Mouse (Mus musculus) heart, embryonic 16.5 days (tissue): Measurements from ENCODE around the gene Cand1. TPM values are rescaled to one million over a fixed set of nuclear protein-coding genes. Genes with fewer than 3 reads are reported as not detected.
A peak's percentile ranks its signal among the peaks of the same experiment; 100 is the strongest.

Source experiments
- ATAC-seq: fragments of 200-750 bp; cut with Nextera tagmentation; replicated peaks from 2 replicates; pipeline ENCODE4 v1.8.0; 2017; ENCODE audit warnings: moderate number of reproducible peaks; ENCODE audit not compliant: insufficient read depth, low FRiP score; ENCODE audit errors: extremely low read depth
- H3K27ac ChIP-seq: fragments of 300-500 bp; sonication (generic); 2 replicates; pipeline ENCODE4 v1.5.1; 2014; ENCODE audit warnings: mild to moderate bottlenecking, low read length, control low read depth, moderate library complexity
- H3K27me3 ChIP-seq: fragments of 300-500 bp; sonication (generic); 2 replicates; pipeline ENCODE4 v1.6.1; 2014; ENCODE audit warnings: low read length, mixed read lengths; ENCODE audit not compliant: control insufficient read depth, insufficient read depth
- H3K36me3 ChIP-seq: fragments of 300-500 bp; sonication (generic); 2 replicates; pipeline ENCODE4 v1.6.1; 2014; ENCODE audit not compliant: control insufficient read depth, insufficient read depth
- H3K4me1 ChIP-seq: fragments of 300-500 bp; sonication (generic); 2 replicates; pipeline ENCODE4 v1.6.1; 2014; ENCODE audit warnings: low read length, mixed read lengths; ENCODE audit not compliant: control insufficient read depth, insufficient read depth
- H3K4me2 ChIP-seq: fragments of 300-500 bp; sonication (generic); 2 replicates; pipeline ENCODE4 v1.6.1; 2014; ENCODE audit warnings: low read depth, mild to moderate bottlenecking, control low read depth, low read length
- H3K4me3 ChIP-seq: fragments of 300-500 bp; sonication (generic); 2 replicates; pipeline ENCODE4 v1.5.1; 2014; ENCODE audit warnings: mild to moderate bottlenecking, control low read depth, low read length
- H3K9ac ChIP-seq: fragments of 300-500 bp; sonication (generic); 2 replicates; pipeline ENCODE4 v1.6.1; 2014; ENCODE audit warnings: low read length, control low read depth
- H3K9me3 ChIP-seq: fragments of 300-500 bp; sonication (generic); replicated peaks from 2 replicates; pipeline ENCODE4 v1.6.1; 2016; ENCODE audit warnings: low read length; ENCODE audit not compliant: control insufficient read depth
- WGBS: fragments of 180-500 bp; shearing (Covaris S2); extraction: QIAGEN DNeasy Blood & Tissue Kit; methylation state at CpG from one replicate; pipeline ENCODE4 v1.1.7; 2014; 5-methylcytosine and 5-hydroxymethylcytosine counted together
- polyA plus RNA-seq: library from polyadenylated mRNA; unstranded; fragments of >200 nt; fragmentation: Nextera tagmentation; extraction: Ambion mirVana; gene quantifications from 2 replicates; pipeline ENCODE4 v1.2.1, GENCODE M21; 2015

Gene Cand1
- polyA plus RNA-seq, 1 experiment from 2014 or later: 37.6 TPM

DNA sequence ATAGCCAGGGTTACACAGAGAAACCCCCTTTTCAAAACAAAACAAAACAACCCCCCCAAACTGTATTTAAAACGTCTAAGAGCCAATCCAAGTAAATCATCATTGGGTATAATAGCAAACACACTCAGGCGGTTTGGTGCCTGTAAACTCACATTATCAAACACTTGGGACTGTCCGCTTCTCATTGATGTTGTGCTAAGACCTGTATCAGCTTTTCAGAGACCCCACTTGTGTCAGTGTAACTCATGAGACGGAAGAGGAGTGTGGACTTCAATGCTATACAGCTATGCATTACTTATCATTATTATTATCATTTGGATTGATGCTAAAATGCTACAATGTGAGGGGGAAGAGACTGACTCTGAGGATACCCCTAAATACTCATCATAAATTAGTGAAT is 18.0 kb upstream of the Cand1 start:
- H3K36me3 ChIP-seq: no peaks in the 10 kb centered on the region
- no peak overlapping the region for H3K4me3 ChIP-seq
- ATAC-seq: no peak
- no peaks in the 10 kb centered on the region; the same call in 1 of the 2 replicates for H3K9me3 ChIP-seq
- WGBS: 65% methylated on average over 4 of the region's 4 CpGs
- H3K4me1 ChIP-seq: no peaks in the 10 kb centered on the region
- H3K4me2 ChIP-seq: no peak overlapping the region
- H3K9ac ChIP-seq: no peak overlapping the region
- no peak overlapping the region for H3K27ac ChIP-seq
- no peaks in the 10 kb centered on the region for H3K27me3 ChIP-seq

DNA sequence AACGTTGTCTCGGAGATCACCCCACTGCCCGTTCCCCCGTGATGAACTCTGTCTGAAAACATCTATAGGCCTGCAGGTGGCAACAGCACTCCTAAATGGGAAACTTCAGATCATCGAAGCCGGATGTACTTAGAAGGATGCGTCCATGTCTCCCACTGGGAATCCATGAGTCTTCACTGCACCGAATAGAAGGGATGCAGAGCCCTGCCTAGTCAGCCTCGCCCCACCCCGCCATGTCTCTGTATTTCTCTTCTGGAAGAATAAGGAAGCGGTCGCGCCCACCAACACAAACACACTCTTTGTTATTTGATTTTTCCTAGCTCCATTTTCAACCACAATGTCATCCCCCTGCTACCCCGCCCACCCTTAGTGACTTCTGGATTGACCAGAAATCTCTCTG is 4.3 kb upstream of the Cand1 start:
- no peak overlapping the region for H3K9ac ChIP-seq
- H3K4me2 ChIP-seq: no peak overlapping the region
- H3K27ac ChIP-seq: no peak overlapping the region
- H3K4me3 ChIP-seq: no peak overlapping the region
- H3K27me3 ChIP-seq: no peaks in the 10 kb centered on the region
- H3K4me1 ChIP-seq: peaks cover 5% of the 10 kb centered on the region
- ATAC-seq: no peak
- no peaks in the 10 kb centered on the region for H3K9me3 ChIP-seq
- no peaks in the 10 kb centered on the region for H3K36me3 ChIP-seq
- WGBS: 85% methylated on average over 14 of the region's 14 CpGs

DNA sequence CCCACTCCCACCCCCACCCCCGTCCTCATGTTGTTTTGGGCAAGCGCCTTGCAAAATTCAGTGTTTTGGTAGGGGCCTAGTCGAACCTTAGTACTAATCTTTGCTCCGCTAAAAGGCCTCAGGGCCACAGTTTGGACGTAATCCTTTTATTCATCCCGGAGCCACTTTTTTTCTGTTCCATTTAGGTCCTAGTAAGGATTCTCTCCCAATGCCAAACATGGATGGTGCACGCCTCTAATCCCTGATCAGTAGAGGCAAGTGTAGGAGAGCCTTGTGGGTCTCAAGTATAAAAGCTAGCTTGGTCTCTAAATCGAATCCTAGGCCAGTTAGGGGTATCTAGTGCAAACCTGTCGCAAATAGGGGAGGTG is 851 bp upstream of the Cand1 start:
- 3% methylated on average over 9 of the region's 9 CpGs for WGBS
- peaks cover 19% of the 10 kb centered on the region for H3K4me1 ChIP-seq
- H3K9me3 ChIP-seq: no peaks in the 10 kb centered on the region
- ATAC-seq: no peak
- peaks cover 3% of the 10 kb centered on the region; the same call in 1 of the 2 replicates for H3K36me3 ChIP-seq
- peak overlapping the region; percentile 74 for H3K4me2 ChIP-seq
- H3K27ac ChIP-seq: peak overlapping the region; percentile 92
- peak overlapping the region; percentile 80 for H3K9ac ChIP-seq
- H3K4me3 ChIP-seq: peak overlapping the region; percentile 71
- no peaks in the 10 kb centered on the region for H3K27me3 ChIP-seq

DNA sequence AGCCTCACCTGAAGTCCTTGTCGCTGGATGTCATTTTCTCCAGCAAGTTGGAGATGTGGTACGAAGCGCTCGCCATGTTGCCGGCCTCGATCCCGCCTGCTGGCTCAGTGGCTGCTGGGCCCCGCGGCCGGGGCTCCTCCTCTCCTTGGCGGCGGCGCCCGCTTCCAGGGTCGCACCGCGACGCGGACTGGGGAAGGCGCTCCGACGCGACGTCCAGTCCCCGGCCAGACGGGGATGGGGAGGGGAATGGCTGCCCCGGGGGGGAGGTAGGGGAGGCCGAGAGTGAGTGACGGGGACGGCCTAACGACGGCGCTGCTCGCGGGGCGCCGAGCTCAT is 254 bp downstream of the Cand1 start:
- peak overlapping the region; percentile 71 for H3K4me3 ChIP-seq
- H3K4me2 ChIP-seq: peak overlapping the region; percentile 90
- peaks cover 8% of the 10 kb centered on the region for H3K36me3 ChIP-seq
- H3K4me1 ChIP-seq: peaks cover 19% of the 10 kb centered on the region
- H3K27ac ChIP-seq: peak overlapping the region; percentile 99
- no peaks in the 10 kb centered on the region for H3K27me3 ChIP-seq
- peak overlapping the region; percentile 88 for H3K9ac ChIP-seq
- ATAC-seq: peak; percentile 56
- 0% methylated on average over 36 of the region's 37 CpGs for WGBS
- H3K9me3 ChIP-seq: no peaks in the 10 kb centered on the region

DNA sequence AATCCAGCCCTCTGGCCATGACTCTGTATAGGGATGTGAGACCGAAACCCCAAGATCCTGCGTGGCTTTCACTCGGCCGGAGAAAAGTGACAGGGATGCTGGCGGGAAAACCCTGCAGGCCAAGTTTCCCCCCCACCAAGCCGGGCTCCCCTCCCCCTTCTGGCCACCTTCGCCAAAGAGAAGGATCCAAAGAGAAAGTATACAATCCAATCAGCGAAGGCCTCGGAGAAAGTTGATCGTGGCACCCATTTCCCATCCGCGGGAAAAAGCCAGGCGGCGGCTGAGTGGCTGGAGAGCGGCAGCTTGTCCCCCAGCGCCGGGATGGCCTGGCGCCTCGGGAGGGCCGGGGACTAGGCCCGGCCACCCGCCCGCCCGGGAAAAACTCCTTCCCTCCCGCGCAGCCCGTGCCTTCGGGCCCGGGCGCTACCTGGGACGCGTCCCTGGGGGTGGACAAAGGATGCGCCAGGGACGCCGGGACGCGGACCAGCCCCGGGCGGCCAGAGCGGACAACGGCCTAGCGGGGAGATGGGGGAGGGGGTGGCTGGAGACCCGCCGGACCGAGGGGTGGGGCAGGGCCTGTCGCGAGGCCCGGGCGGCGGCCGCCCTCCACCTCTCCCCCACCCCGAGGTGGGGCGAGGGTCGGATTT is 747 bp downstream of the Cand1 start:
- no peaks in the 10 kb centered on the region for H3K27me3 ChIP-seq
- peak overlapping the region; percentile 90 for H3K4me2 ChIP-seq
- H3K9ac ChIP-seq: peak overlapping the region; percentile 88
- peaks cover 8% of the 10 kb centered on the region for H3K36me3 ChIP-seq
- peaks cover 19% of the 10 kb centered on the region for H3K4me1 ChIP-seq
- ATAC-seq: peak; percentile 15
- H3K4me3 ChIP-seq: peak overlapping the region; percentile 71
- no peaks in the 10 kb centered on the region for H3K9me3 ChIP-seq
- peak overlapping the region; percentile 99 for H3K27ac ChIP-seq
- under 1% methylated on average over 46 of the region's 54 CpGs for WGBS

DNA sequence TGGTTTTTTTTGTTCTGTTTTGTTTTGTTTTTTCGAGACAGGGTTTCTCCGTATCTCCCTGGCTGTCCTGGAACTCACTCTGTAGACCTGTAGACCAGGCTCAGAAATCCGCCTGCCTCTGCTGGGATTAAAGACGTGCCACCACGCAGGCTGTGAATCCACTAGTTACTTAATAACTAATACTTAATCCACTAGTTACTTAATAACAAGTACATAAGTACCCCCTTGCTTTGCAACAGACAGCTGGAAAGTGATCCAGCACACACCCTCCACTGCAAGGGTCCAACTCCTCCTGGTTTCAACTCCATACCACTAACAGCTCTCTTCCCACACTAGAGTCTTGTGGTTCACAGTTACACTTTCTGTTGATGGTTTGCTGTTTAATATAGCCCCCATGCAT is 8.3 kb downstream of the Cand1 start:
- Histone ChIP-seq H3K4me1 (peaks cover 33% of the 10 kb centered on the region), H3K4me2 (no peak overlapping the region), H3K27me3 (no peaks in the 10 kb centered on the region), H3K9me3 (no peaks in the 10 kb centered on the region), H3K36me3 (peaks cover 8% of the 10 kb centered on the region), H3K4me3 (no peak overlapping the region), H3K27ac (no peak overlapping the region), H3K9ac (no peak overlapping the region)
- no peak for ATAC-seq
- 79% methylated on average over 5 of the region's 5 CpGs for WGBS

DNA sequence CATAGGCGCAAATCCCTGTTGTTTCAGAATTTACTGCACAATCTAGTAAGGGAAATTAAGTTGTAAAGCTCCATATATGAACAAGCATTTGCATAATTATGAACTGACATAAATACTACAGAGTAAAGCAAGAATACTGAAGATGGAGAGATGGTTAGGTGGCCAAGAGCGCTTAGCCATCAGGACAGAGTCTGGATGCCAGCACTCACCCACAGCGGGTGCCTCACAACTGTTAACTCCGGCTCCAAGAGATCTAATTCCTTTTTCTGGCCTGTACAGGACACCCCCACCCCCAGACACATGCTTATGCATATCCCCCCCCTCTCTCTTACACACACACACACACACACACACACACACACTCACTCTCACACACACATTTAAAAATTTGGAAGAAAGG is 9.2 kb downstream of the Cand1 start:
- peaks cover 12% of the 10 kb centered on the region for H3K36me3 ChIP-seq
- ATAC-seq: no peak
- H3K27ac ChIP-seq: 0 out of 2 replicates have a peak overlapping the region, but pooled peaks have one; percentile 4
- no peaks in the 10 kb centered on the region for H3K27me3 ChIP-seq
- no peak overlapping the region for H3K4me3 ChIP-seq
- H3K9me3 ChIP-seq: no peaks in the 10 kb centered on the region
- peak overlapping the region; percentile 34; the same call in 1 of the 2 replicates for H3K4me2 ChIP-seq
- WGBS: 58% methylated on average over 4 of the region's 4 CpGs
- H3K9ac ChIP-seq: no peak overlapping the region
- H3K4me1 ChIP-seq: peaks cover 33% of the 10 kb centered on the region

DNA sequence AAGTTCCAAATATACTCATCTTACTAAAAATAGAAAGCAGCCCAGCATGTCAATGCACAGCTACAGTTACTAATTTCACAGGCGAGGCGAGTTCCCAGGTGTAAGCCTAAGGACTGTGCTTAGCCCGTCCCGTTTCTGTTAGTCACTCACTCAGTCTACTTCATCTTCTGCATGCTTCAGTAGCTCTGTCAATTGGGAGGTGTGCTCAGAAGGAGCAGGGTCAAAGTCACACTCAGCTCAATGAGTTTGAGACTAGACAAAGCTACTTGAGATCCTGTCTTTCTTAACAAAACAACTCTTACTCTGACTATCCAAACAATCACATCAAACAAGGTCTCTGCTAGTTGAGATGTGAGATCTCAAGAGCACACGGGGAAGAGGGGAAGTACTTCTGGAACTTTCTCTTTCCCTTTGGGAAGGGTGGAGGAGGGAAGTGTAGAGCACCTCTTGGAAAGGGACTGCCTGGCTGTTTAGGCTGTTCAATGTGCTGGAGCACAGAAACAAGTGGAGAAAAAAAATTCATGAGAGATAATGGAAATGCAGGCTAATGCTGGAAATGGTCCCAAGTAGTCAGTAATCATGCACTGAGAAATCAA is 9.7 kb downstream of the Cand1 start:
- Histone ChIP-seq H3K27me3 (no peaks in the 10 kb centered on the region), H3K9ac (no peak overlapping the region), H3K27ac (no peak overlapping the region), H3K4me2 (peak overlapping the region; percentile 34), H3K36me3 (peaks cover 15% of the 10 kb centered on the region), H3K4me1 (peaks cover 33% of the 10 kb centered on the region), H3K4me3 (no peak overlapping the region), H3K9me3 (no peaks in the 10 kb centered on the region)
- 32% methylated on average over 5 of the region's 5 CpGs for WGBS
- ATAC-seq: no peak

DNA sequence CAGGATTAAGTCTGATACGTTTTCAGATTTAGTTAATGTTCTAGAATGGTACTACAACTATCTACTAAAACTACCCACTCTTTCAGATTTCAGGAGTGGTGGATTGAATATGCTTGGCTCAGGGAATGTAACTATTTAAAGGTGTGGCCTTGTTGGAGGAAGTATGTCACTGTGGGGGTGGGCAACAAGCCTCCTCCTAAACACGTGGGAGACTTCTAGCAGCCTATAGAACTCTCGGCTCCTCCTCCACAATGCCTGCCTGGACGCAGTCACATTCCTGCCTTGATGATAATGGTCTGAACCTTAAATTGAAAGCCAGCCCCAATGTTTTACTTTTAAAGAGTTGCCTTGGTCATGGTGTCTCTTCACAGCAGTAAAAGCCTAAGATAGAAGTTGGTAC is 16.2 kb downstream of the Cand1 start:
- Histone ChIP-seq H3K27me3 (no peaks in the 10 kb centered on the region), H3K4me1 (peaks cover 9% of the 10 kb centered on the region), H3K36me3 (peaks cover 23% of the 10 kb centered on the region), H3K9ac (no peak overlapping the region), H3K4me2 (no peak overlapping the region), H3K9me3 (no peaks in the 10 kb centered on the region), H3K4me3 (no peak overlapping the region), H3K27ac (no peak overlapping the region)
- 61% methylated on average over 4 of the region's 4 CpGs for WGBS
- ATAC-seq: no peak
